Mouse (Mus musculus) retina, embryonic 14.5 days (tissue): ENCODE measurements around the gene Slamf8.

Source experiments
- DNase-seq: peaks from one replicate; pipeline ENCODE4 v3.0.0-alpha.2; 2015; ENCODE audit warnings: low spot score

The Slamf8 gene

DNA sequence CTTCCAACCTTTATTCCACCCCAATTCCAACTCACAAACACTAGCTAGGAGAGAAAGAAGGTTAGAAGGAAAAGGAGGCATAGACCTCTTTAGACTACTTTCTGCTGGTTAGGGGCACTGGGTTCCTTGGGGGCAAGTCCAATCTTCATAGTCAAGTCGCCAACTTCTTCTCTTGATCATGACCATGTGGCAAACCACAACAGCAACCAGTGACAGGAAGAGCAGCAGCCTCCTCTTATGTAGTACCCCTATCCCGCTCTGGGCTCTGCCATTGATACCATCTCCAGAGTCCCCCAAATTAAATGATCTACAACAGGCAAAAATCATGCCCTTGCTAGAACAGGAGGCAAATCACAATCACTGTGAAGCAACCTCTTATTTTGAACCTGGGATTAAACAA lies 3.6 kb upstream of the Slamf8 start:
- no peak for DNase-seq

DNA sequence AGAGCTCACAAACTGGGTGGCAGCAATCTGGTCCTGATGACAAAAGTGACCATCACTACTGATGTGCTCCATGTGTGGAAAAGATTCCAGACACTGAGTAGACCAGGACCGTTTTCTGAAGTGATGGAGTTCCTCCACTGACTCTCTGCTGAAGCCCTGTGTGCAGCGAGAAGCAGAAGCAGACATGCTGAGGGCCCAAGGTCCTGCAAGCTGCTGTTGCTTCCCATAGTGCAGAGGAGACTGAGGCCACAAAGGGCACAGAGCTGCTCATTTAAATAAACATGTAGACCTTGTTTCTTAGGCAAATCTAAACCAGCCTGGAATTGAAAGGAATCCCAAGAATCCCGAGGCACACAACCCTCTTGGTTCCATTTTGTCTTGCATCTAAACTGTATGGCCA lies 3.0 kb upstream of the Slamf8 start:
- DNase-seq: no peak

- peak; percentile 39 for DNase-seq
Measured at GRCm38 (mm10) chr1:172585612-172586567, 4.5 kb downstream of the Slamf8 start.

DNA sequence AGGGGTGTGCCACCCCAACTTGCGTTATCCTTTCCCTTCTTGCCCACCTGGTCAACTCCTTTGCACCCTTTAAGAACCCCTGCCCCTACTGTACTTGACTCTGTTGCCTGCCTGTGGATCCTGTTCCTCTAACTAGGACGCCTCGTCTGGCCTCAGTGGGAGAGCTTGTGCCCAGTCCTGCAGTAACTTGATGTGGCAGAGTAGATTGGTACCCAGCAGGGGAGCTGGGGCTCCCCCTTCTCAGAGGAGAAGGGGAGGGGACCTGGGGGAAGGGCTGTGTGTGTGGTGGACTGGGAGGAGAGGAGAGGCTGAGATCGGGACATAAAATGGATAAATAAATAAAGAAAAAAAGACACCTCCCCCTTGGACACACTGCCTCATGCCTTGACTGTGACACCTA lies 5.3 kb downstream of the Slamf8 start:
- no peak for DNase-seq

GRCm38 (mm10) chr1:172584271-172584670 lies 6.1 kb downstream of the Slamf8 start:
- DNase-seq: no peak

DNA sequence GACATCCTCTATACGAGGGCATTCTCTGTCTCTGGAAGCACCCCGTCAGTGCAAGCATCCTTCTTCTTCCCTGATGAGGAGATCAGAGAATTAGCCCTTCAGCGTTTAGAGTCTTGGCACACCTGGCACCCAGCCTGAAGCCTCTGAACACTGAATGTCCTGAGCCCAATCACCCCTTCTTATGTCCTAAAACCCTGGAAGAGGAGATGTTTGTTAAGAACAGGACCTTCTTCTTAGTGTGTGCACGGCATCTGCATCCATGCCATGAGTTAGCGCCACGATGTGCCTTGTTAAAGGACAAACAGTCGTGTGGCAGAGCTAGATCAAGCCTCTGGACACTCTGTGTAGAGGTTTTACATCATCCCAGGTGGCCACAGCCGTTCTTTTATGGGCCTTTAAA lies 7.9 kb downstream of the Slamf8 start:
- DNase-seq: no peak

DNA sequence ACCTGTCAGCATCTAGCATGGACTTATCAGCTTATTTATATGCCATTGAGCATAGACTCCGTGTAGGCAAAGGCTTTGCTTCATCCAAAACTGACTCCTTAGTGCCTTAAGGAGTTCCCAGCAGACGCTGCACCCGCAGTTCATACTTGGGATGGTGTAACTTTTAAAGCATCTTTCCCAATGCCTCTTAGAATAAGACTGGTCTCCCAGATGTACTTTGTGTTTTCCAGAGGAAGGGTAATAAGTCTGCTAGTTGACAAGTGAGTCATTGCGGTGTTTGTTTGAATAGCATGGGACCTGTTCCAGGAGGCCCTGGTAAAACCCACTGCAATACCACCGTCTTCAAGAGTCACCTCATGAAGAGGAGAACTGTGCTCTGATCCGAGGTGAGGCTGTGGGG lies 10.3 kb downstream of the Slamf8 start:
- no peak for DNase-seq

DNA sequence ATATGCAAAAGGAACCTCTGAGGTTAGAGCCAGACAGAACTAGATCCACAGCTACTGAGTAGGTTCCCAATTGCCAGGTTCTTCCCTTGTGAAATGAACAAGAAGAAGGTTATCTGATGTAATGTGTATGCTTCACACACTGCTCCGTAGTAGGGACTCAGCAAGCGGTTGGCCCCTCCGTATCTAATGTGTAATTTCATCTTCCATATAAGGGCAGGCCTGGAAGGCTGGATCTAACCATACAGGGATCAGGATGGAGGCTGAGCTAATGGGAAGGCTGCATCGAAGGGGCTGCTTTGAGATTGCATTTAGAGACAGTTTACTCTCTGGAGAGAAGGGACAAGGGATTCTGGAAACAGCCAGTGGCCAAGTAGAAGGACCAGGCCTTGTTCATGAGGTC lies 22.6 kb downstream of the Slamf8 start:
- no peak for DNase-seq

GRCm38 (mm10) chr1:172566131-172566530 lies 24.2 kb downstream of the Slamf8 start:
- no peak for DNase-seq

DNA sequence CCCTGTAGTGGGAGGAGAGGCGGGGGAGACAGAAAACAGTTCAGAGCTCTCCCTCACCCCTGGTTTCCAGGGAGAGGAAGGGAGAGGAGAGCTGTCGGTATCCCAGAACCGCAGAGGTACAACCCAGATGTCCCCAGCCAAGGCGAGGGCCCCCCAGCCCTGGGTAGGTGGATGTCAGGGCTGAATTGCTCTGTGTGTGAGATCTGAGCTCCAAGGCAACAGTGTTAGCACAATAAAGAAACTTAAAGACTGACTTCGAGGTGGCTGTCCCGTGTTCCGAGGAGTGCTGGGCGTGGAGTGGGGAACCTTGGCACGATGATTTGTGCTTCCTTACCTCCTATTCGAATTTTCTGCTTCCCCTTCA lies 26.9 kb downstream of the Slamf8 start:
- DNase-seq: no peak

- DNase-seq: peak; percentile 90
Measured at GRCm38 (mm10) chr1:172562641-172563464, 27.5 kb downstream of the Slamf8 start.

- no peak for DNase-seq
Measured at GRCm38 (mm10) chr1:172555638-172556037, 34.7 kb downstream of the Slamf8 start, which contains the start of gene Vsig8. Gene Vsig8 (plus strand): TSS chr1:172555938.

- no peak for DNase-seq
Measured at GRCm38 (mm10) chr1:172552623-172553022, 37.7 kb downstream of the Slamf8 start.

GRCm38 (mm10) chr1:172551009-172551408 lies 39.4 kb downstream of the Slamf8 start:
- no peak for DNase-seq

- DNase-seq: peak; percentile 77
Measured at GRCm38 (mm10) chr1:172550551-172550951, 39.8 kb downstream of the Slamf8 start.

- no peak for DNase-seq
Measured at GRCm38 (mm10) chr1:172549717-172550116, 40.7 kb downstream of the Slamf8 start.

DNA sequence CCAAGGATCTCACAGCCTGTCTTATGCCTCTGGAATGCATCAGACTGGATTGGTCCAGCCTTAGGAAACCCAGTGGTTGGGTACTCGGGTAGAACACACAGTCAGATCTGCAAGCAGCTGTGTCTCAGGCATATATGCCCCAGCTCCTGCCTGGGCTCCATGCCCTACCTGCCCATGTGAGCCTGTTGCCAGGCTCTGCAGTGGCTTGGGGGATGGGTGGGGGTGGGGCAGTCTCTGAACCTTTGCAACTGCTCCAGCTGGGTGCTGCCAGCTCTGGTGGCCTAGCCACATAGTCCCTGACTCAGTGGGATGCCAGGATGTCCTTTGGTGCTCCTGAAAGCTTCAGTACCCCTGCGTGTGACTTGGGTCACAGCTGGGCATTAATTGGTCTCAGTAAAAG lies 41.1 kb downstream of the Slamf8 start:
- DNase-seq: no peak

DNA sequence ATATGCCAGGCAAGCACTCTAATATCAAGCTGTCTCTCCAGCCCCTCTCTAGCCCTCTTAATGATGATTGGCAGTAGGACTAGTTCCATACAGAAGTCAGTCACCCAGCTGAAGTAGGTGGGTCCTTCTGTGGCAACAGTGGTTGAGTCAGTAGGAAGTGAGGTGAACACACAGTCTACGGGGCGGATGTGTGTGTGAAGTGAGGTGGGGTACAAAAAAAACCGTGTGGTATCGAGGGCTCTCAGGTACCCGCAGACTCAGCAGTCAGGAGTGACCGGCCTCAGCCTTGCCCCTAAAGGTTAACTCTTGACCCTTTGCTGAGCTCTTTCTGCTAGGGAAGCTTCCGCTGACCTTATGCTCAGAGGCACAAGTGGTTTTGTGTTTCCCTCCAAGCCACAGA lies 41.9 kb downstream of the Slamf8 start:
- DNase-seq: no peak

DNA sequence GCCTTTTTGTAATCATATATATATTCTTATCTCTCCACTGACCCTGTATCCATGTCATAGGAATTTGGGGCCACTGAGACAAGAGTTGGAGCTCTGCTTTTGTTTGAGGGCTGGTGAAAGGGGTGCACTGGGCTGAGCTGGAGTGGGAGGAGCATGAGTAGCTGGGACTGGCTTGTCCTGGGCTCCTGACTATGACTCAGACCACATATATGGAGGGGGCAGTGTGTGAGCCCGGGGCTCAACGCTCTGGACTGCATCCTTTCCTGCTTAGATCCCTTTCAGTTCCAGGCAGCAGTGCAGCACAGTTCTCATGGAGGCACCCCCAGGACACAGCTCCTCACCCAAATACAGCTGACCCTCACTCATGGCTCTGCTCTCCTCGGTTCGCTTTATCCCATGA lies 44.3 kb downstream of the Slamf8 start:
- DNase-seq: no peak

GRCm38 (mm10) chr1:172540283-172540820 lies 50.0 kb downstream of the Slamf8 start:
- DNase-seq: no peak

GRCm38 (mm10) chr1:172539827-172540226 lies 50.5 kb downstream of the Slamf8 start:
- DNase-seq: no peak

DNA sequence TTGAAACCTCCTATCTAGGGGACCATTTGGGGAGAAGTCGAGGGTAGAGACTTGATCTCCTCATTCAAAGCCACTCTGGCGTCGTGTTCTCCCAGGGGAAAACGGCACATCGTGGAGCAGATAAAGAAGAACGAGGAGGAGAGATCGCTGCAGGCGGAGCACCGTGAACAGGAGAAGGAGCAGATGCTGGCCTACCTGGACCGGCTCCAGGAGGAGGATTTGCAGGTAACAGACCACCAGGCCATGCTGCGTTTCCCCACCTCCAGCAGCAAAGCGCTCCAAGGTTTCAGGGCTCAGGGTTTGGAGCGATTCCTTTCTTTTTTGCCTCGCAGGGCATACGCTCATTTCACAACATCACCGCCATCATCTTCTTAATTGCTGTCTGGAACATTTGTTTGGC lies 55.3 kb downstream of the Slamf8 start:
- DNase-seq: no peak

GRCm38 (mm10) chr1:172532551-172532950 lies 57.8 kb downstream of the Slamf8 start:
- peak; percentile 73 for DNase-seq
